Mouse (Mus musculus): ENCODE measurements around the gene Siah1a.
A peak's percentile ranks its signal among the peaks of the same experiment; 100 is the strongest.

The Siah1a gene

DNA sequence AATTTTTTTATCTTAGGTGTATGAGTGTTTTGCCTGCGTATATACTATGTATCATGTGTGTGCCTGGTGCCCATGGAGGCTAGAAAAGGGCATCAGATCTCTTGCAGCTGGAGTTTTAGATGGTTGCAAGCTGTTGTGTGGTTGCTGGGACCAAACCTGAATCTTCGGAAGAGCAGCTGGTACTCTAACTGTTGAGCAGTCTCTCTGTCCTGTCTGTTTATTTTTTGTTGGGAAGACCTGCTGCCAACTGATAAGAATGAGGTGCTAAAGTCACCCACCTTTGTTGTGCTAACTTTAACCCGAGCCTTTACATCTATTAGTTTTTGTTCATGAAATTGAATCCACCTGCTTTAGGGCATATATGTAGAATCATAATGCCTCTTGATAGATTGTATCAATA, 43.3 kb downstream of the Siah1a start:
- DNase-seq (ENCODE audit: low spot score in 2 of 2), result no peak

DNA sequence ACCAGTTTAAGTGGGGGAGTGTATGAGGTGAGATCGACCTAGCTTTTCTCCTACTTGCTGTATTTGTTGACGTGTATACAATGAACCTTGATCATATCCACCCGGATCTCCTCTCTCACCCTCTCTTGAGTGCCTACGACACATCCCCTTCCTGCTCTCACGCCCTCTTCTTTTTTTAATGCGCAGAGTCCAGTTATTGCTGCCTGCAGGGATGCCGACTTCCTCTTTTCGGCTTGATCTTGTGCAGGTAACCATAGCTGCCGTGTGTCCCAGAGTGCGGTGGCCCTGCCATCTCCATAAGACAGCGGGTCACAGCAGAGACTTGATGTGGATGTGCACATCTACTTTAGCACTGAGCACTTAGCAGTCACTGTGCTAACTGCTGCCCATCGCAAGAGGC, 46.3 kb downstream of the Siah1a start:
- DNase-seq (ENCODE audit: low spot score in 2 of 2), result no peak

DNA sequence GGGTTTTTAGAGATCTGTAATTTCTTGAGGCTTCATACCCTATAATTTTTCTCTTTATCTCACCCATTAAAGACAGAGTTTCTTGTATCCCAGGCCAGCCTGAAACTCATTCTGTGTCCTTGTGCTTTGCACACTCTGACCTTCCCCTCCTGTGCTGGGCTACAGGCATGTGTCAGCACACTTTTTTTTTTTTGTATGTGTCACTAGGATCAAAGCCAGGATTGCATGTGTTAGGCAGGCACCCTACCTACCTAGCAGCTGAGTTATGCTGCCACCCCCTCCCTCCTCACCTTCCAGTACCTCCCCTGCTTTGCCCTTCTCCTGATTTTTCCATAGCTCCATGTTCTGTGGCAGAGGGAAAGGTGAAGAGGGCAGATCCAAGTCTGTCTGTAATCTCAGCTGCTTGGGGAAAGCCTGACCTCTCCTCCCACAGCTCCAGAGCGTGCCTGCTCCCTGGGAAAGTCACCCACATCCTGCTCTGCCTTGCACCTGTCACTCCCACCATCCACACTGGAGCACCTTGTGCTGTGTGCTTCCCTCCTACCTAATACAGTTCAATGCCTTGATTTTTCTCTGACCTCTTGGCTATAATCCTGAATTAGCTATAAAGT, 46.8 kb downstream of the Siah1a start:
- DNase-seq (ENCODE audit: low spot score in 2 of 2), result no peak

DNA sequence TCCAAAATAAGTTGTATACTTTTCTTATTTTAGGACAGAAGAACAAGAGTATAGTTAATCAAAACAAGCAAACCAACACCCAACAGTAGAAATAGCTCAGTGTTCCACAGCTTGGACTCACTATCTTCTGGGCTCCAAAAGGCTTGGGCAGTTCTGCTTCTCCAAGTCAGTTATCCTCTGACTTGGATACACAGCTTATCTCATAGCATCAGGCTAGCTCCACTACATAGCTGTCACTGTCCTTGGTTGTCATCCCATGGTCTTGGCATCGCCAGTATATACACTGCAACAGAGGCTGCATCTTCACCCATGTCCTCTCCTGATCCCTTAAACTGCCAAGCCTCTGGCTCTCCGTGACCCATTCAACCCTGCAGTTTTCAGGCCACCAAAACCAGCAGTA, 50.0 kb downstream of the Siah1a start:
- DNase-seq (ENCODE audit: low spot score in 2 of 2), result no peak

DNA sequence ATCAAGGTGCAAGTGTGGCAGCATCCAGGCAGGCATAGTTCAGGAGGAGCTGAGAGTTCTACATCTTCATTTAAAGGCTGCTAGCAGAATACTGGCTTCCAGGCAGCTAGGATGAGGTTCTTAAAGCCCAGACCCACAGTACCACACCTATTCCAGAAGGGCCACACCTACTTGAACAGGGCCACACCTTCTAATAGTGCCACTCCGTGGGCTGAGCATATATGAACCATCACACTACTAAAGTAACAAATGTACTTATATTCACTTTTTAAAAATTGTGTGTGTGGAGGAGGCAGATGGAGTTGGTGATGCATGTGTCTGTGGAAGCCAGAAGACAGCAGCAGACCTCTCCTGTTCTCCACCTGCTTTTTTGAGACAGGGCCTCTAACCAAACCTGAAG, 51.7 kb downstream of the Siah1a start:
- DNase-seq (ENCODE audit: low spot score in 2 of 2), result no peak

DNA sequence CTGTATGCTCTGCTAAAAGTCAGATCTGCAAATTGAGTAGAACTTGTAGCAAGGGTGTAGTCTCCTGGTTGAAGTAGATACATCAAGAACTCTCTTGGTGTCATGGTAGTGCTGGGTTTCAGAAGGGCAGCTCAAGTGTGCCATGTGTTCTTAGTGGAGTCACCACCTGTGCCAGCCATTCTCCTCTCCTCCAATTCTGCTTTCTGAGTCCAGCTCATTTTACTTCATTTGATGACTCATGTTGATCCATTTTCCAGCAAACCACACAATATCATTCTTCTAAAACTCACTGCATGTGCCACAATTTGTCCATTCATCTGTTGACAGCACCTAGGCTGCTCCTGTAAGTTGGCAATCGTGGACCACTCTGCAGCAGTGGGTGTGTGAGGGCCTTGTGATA, 53.6 kb downstream of the Siah1a start:
- no peak for DNase-seq (ENCODE audit: low spot score in 2 of 2)

DNA sequence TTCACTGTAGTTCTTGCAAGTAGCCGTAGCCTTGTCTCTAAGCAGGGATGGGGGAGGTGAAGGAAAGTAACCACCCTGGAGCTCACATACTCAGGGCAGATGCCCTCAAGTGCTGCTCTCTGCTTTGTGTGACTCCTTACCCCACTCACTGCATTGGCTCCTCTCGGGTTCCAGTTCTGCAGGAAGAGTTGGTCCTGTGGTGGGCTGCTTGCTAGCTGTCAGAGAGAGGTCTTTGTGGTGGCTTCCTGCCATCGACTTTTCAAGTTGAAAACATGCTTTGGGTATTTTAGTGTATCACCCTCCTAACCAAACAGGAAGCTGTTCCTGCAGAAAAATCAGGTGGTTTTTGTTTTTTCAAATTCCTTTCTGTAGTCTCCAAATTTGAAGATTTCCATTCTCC, 59.1 kb downstream of the Siah1a start:
- peak; percentile 64 to 68 for DNase-seq (ENCODE audit: low spot score in 2 of 2)
